Mouse (Mus musculus): ENCODE measurements around the gene Trip11. TPM values are rescaled to one million over a fixed set of nuclear protein-coding genes. Genes with fewer than 3 reads are reported as not detected.

Gene Trip11
- polyA plus RNA-seq, 2 experiments = 2.2 to 6.1 TPM

GRCm38 (mm10) chr12:101911346-101911745 lies 1.7 kb downstream of the Trip11 start:
- Histone ChIP-seq H3K9ac (replicated peaks) (no peak overlapping the region), H3K27me3 (ENCODE audit: control insufficient read depth, insufficient read depth, low read length) (no peaks in the 10 kb centered on the region; the same call in 1 of the 2 replicates), H3K9me3 (ENCODE audit: control insufficient read depth, low read length) (no peaks in the 10 kb centered on the region), H3K4me2 (ENCODE audit: low read depth) (peak overlapping the region; percentile 85), H3K27ac (no peak overlapping the region), H3K4me3 (ENCODE audit: insufficient read depth in 1 of 2, low read depth in 2 of 2, low read length in 2 of 2) (peak overlapping the region in 1 of 2 experiments; percentile 96; a peak in 2 of 4 replicates), H3K4me1 (replicated peaks; ENCODE audit: control insufficient read depth in 2 of 2, insufficient read depth in 2 of 2, low read length in 1 of 2) (peaks cover 6 to 13% of the 10 kb centered on the region in 2 experiments; a peak in 3 of 4 replicates), H3K36me3 (replicated peaks; ENCODE audit: control insufficient read depth, insufficient read depth, low read depth) (no peaks in the 10 kb centered on the region)
- ATAC-seq (ENCODE audit: insufficient read depth) (no peak), DNase-seq (ENCODE audit: low read depth in 3 of 3, low spot score in 3 of 3) (no peak)
- WGBS (ENCODE audit: insufficient replicate concordance) = 78% methylated on average over 3 of the region's 3 CpGs
- TF ChIP-seq CTCF (IDR thresholded peaks at IDR 0.05; ENCODE audit: low read depth) (no peak), EP300 (IDR thresholded peaks at IDR 0.05; ENCODE audit: low read depth) (no peak)

GRCm38 (mm10) chr12:101910360-101910759 lies 2.7 kb downstream of the Trip11 start:
- no peak overlapping the region for H3K4me3 ChIP-seq (ENCODE audit: insufficient read depth in 1 of 2, low read depth in 2 of 2, low read length in 2 of 2)
- ATAC-seq (ENCODE audit: insufficient read depth) = no peak
- H3K9ac ChIP-seq (replicated peaks) = no peak overlapping the region

GRCm38 (mm10) chr12:101905817-101906216 lies 7.2 kb downstream of the Trip11 start:
- no peak overlapping the region for H3K27ac ChIP-seq
- H3K9ac ChIP-seq (replicated peaks) = no peak overlapping the region
- no peaks in the 10 kb centered on the region for H3K27me3 ChIP-seq (ENCODE audit: control insufficient read depth, insufficient read depth, low read length)
- ATAC-seq (ENCODE audit: insufficient read depth) (no peak), DNase-seq (ENCODE audit: low read depth in 3 of 3, low spot score in 3 of 3) (no peak)
- 0 out of 4 replicates have a peak, but pooled peaks cover 0 to 1% of the 10 kb centered on the region in 2 experiments for H3K4me1 ChIP-seq (replicated peaks; ENCODE audit: control insufficient read depth in 2 of 2, insufficient read depth in 2 of 2, low read length in 1 of 2)
- no peak overlapping the region for H3K4me3 ChIP-seq (ENCODE audit: insufficient read depth in 1 of 2, low read depth in 2 of 2, low read length in 2 of 2)
- TF ChIP-seq EP300 (IDR thresholded peaks at IDR 0.05; ENCODE audit: low read depth) = no peak
- no peak for TF ChIP-seq CTCF (IDR thresholded peaks at IDR 0.05; ENCODE audit: low read depth)
- no peak overlapping the region for H3K4me2 ChIP-seq (ENCODE audit: low read depth)
- H3K9me3 ChIP-seq (ENCODE audit: control insufficient read depth, low read length) = no peaks in the 10 kb centered on the region
- 64% methylated on average over 12 of the region's 12 CpGs for WGBS (ENCODE audit: insufficient replicate concordance)
- H3K36me3 ChIP-seq (replicated peaks; ENCODE audit: control insufficient read depth, insufficient read depth, low read depth) = no peaks in the 10 kb centered on the region; the same call in 1 of the 2 replicates

More at GRCm38 (mm10) chr12:101910360-101910759, 2.7 kb downstream of the Trip11 start:
- Histone ChIP-seq H3K9me3 (ENCODE audit: control insufficient read depth, low read length) (no peaks in the 10 kb centered on the region), H3K36me3 (replicated peaks; ENCODE audit: control insufficient read depth, insufficient read depth, low read depth) (no peaks in the 10 kb centered on the region), H3K27ac (no peak overlapping the region), H3K4me1 (replicated peaks; ENCODE audit: control insufficient read depth in 2 of 2, insufficient read depth in 2 of 2, low read length in 1 of 2) (peaks cover 6 to 13% of the 10 kb centered on the region in 2 experiments; a peak in 3 of 4 replicates), H3K27me3 (ENCODE audit: control insufficient read depth, insufficient read depth, low read length) (no peaks in the 10 kb centered on the region; the same call in 1 of the 2 replicates), H3K4me2 (ENCODE audit: low read depth) (no peak overlapping the region)
- WGBS (ENCODE audit: insufficient replicate concordance) = 85% methylated on average over 6 of the region's 6 CpGs
- no peak for TF ChIP-seq EP300 (IDR thresholded peaks at IDR 0.05; ENCODE audit: low read depth)
- no peak for TF ChIP-seq CTCF (IDR thresholded peaks at IDR 0.05; ENCODE audit: low read depth)
- no peak for DNase-seq (ENCODE audit: low read depth in 3 of 3, low spot score in 3 of 3)

- Histone ChIP-seq H3K4me1 (replicated peaks; ENCODE audit: control insufficient read depth in 2 of 2, insufficient read depth in 2 of 2, low read length in 1 of 2) (0 out of 4 replicates have a peak, but pooled peaks cover 0 to 1% of the 10 kb centered on the region in 2 experiments), H3K9me3 (ENCODE audit: control insufficient read depth, low read length) (no peaks in the 10 kb centered on the region), H3K4me3 (ENCODE audit: insufficient read depth in 1 of 2, low read depth in 2 of 2, low read length in 2 of 2) (no peak overlapping the region), H3K9ac (replicated peaks) (no peak overlapping the region), H3K4me2 (ENCODE audit: low read depth) (no peak overlapping the region), H3K27me3 (ENCODE audit: control insufficient read depth, insufficient read depth, low read length) (no peaks in the 10 kb centered on the region), H3K27ac (no peak overlapping the region), H3K36me3 (replicated peaks; ENCODE audit: control insufficient read depth, insufficient read depth, low read depth) (no peaks in the 10 kb centered on the region; the same call in 1 of the 2 replicates)
- DNase-seq (ENCODE audit: low read depth in 3 of 3, low spot score in 3 of 3) (no peak), ATAC-seq (ENCODE audit: insufficient read depth) (no peak)
- WGBS (ENCODE audit: insufficient replicate concordance) = 37% methylated on average over 4 of the region's 4 CpGs
- TF ChIP-seq EP300 (IDR thresholded peaks at IDR 0.05; ENCODE audit: low read depth) (no peak), CTCF (IDR thresholded peaks at IDR 0.05; ENCODE audit: low read depth) (no peak)
Measured at GRCm38 (mm10) chr12:101904906-101905305, 8.2 kb downstream of the Trip11 start.

GRCm38 (mm10) chr12:101904170-101904569 lies 8.9 kb downstream of the Trip11 start:
- no peaks in the 10 kb centered on the region for H3K27me3 ChIP-seq (ENCODE audit: control insufficient read depth, insufficient read depth, low read length)
- no peak for DNase-seq (ENCODE audit: low read depth in 3 of 3, low spot score in 3 of 3)
- H3K4me3 ChIP-seq (ENCODE audit: insufficient read depth in 1 of 2, low read depth in 2 of 2, low read length in 2 of 2) = no peak overlapping the region
- H3K4me2 ChIP-seq (ENCODE audit: low read depth) = no peak overlapping the region
- no peak for TF ChIP-seq CTCF (IDR thresholded peaks at IDR 0.05; ENCODE audit: low read depth)
- TF ChIP-seq EP300 (IDR thresholded peaks at IDR 0.05; ENCODE audit: low read depth) = no peak
- no peaks in the 10 kb centered on the region for H3K9me3 ChIP-seq (ENCODE audit: control insufficient read depth, low read length)
- ATAC-seq (ENCODE audit: insufficient read depth) = no peak
- 65% methylated on average over 3 of the region's 3 CpGs for WGBS (ENCODE audit: insufficient replicate concordance)
- 0 out of 4 replicates have a peak, but pooled peaks cover 0 to 1% of the 10 kb centered on the region in 2 experiments for H3K4me1 ChIP-seq (replicated peaks; ENCODE audit: control insufficient read depth in 2 of 2, insufficient read depth in 2 of 2, low read length in 1 of 2)
- no peak overlapping the region for H3K27ac ChIP-seq
- no peaks in the 10 kb centered on the region; the same call in 1 of the 2 replicates for H3K36me3 ChIP-seq (replicated peaks; ENCODE audit: control insufficient read depth, insufficient read depth, low read depth)
- no peak overlapping the region for H3K9ac ChIP-seq (replicated peaks)

All from liver, embryonic 14.5 days (tissue).